Mouse (Mus musculus) intestine, postnatal 0 days (tissue): ENCODE results near the gene Gdpd5. TPM values are rescaled to one million over a fixed set of nuclear protein-coding genes. Genes with fewer than 3 reads are reported as not detected.

Experiments
- ATAC-seq: fragments of 200-750 bp; cut with Nextera tagmentation; 2 replicates; pipeline ENCODE4 v1.8.0; 2017; ENCODE audit warnings: mild to moderate bottlenecking, moderate TSS enrichment, moderate library complexity
- H3K27ac ChIP-seq: fragments of 300-500 bp; sonication (generic); 2 replicates; pipeline ENCODE4 v1.5.1; 2014; ENCODE audit warnings: mild to moderate bottlenecking, low read depth, low read length, moderate library complexity
- H3K27me3 ChIP-seq: fragments of 300-500 bp; sonication (generic); replicated peaks from 2 replicates; pipeline ENCODE4 v1.6.1; 2014; ENCODE audit warnings: low read length, mixed read lengths; ENCODE audit not compliant: control insufficient read depth, insufficient read depth
- H3K36me3 ChIP-seq: fragments of 300-500 bp; sonication (generic); 2 replicates; pipeline ENCODE4 v1.6.1; 2014; ENCODE audit warnings: mild to moderate bottlenecking, moderate library complexity; ENCODE audit not compliant: control insufficient read depth, insufficient read depth
- H3K4me1 ChIP-seq: fragments of 300-500 bp; sonication (generic); replicated peaks from 2 replicates; pipeline ENCODE4 v1.6.1; 2014; ENCODE audit warnings: antibody characterized with exemption, low read length, mixed read lengths; ENCODE audit not compliant: control insufficient read depth, insufficient read depth
- H3K4me2 ChIP-seq: fragments of 300-500 bp; sonication (generic); replicated peaks from 2 replicates; pipeline ENCODE4 v1.6.1; 2014; ENCODE audit warnings: low read depth, mild to moderate bottlenecking, moderate library complexity
- H3K4me3 ChIP-seq: fragments of 300-500 bp; sonication (generic); 2 replicates; pipeline ENCODE4 v1.5.1; 2014; ENCODE audit warnings: low read depth, low read length
- H3K9ac ChIP-seq: fragments of 300-500 bp; sonication (generic); 2 replicates; pipeline ENCODE4 v1.6.1; 2014; ENCODE audit warnings: mild to moderate bottlenecking, low read depth, low read length
- H3K9me3 ChIP-seq: fragments of 300-500 bp; sonication (generic); 2 replicates; pipeline ENCODE4 v1.6.1; 2016; ENCODE audit warnings: mixed run types; ENCODE audit not compliant: control insufficient read depth
- CTCF ChIP-seq: sonication (generic); IDR thresholded peaks from 2 replicates; pipeline ENCODE4 v1.5.1; 2016; ENCODE audit warnings: low read depth, mild to moderate bottlenecking, control low read depth, antibody characterized with exemption, moderate library complexity
- WGBS: fragments of 180-500 bp; shearing (Covaris S2); extraction: QIAGEN DNeasy Blood & Tissue Kit; methylation state at CpG from one replicate; pipeline ENCODE4 v1.1.7; 2014; 5-methylcytosine and 5-hydroxymethylcytosine counted together
- polyA plus RNA-seq: library from polyadenylated mRNA; unstranded; fragments of >200 nt; fragmentation: Nextera tagmentation; extraction: Ambion mirVana; gene quantifications from 2 replicates; pipeline ENCODE4 v1.2.1, GENCODE M21; 2015

The Gdpd5 gene
- polyA plus RNA-seq, 1 experiment from 2014 or later = 15.7 TPM

DNA sequence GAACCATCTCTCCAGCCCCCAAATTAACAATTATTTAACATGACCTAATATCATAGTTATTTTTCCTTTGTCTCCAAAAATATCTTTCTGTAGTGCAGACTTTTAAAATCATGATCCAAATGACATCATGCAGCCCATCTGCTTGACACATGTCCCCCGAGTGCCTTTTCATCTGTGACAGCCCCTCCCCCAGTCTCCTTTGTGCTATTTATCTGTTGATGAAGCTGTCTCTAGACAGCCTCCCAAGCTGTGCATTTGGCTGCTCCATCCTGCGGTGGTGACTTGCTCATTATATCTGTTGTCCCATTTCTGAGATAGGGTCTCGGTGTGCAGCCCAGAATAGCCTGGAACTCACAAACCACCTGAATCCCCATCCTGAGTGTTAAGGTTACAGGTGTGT, 68.5 kb downstream of the Gdpd5 start:
- no peak for TF ChIP-seq CTCF

GRCm38 (mm10) chr7:99450703-99451102, 69.5 kb downstream of the Gdpd5 start:
- TF ChIP-seq CTCF = peak; percentile 96
- no peak overlapping the region for H3K27ac ChIP-seq
- peak; percentile 35; the same call in 1 of the 2 replicates for ATAC-seq
- peaks cover 12% of the 10 kb centered on the region; the same call in 1 of the 2 replicates for H3K36me3 ChIP-seq
- no peaks in the 10 kb centered on the region for H3K4me1 ChIP-seq
- H3K27me3 ChIP-seq = no peaks in the 10 kb centered on the region
- 2% methylated on average over 3 of the region's 3 CpGs for WGBS
- no peak overlapping the region for H3K4me3 ChIP-seq
- no peak overlapping the region for H3K4me2 ChIP-seq
- no peak overlapping the region for H3K9ac ChIP-seq
- no peaks in the 10 kb centered on the region for H3K9me3 ChIP-seq

More for the DNA sequence above, 68.5 kb downstream of the Gdpd5 start:
- H3K27ac ChIP-seq = no peak overlapping the region
- ATAC-seq = no peak
- H3K4me2 ChIP-seq = no peak overlapping the region
- no peaks in the 10 kb centered on the region for H3K4me1 ChIP-seq
- 76% methylated on average over 3 of the region's 3 CpGs for WGBS
- peaks cover 9% of the 10 kb centered on the region for H3K36me3 ChIP-seq
- no peaks in the 10 kb centered on the region for H3K27me3 ChIP-seq
- no peak overlapping the region for H3K4me3 ChIP-seq
- no peaks in the 10 kb centered on the region for H3K9me3 ChIP-seq
- no peak overlapping the region for H3K9ac ChIP-seq

GRCm38 (mm10) chr7:99452859-99453258, 71.6 kb downstream of the Gdpd5 start:
- H3K36me3 ChIP-seq = peaks cover 23% of the 10 kb centered on the region; the same call in 1 of the 2 replicates
- no peaks in the 10 kb centered on the region for H3K4me1 ChIP-seq
- no peak overlapping the region for H3K9ac ChIP-seq
- ATAC-seq = no peak
- no peak for TF ChIP-seq CTCF
- H3K9me3 ChIP-seq = no peaks in the 10 kb centered on the region
- 84% methylated on average over 7 of the region's 7 CpGs for WGBS
- no peak overlapping the region for H3K4me3 ChIP-seq
- H3K4me2 ChIP-seq = no peak overlapping the region
- H3K27ac ChIP-seq = no peak overlapping the region
- H3K27me3 ChIP-seq = no peaks in the 10 kb centered on the region

DNA sequence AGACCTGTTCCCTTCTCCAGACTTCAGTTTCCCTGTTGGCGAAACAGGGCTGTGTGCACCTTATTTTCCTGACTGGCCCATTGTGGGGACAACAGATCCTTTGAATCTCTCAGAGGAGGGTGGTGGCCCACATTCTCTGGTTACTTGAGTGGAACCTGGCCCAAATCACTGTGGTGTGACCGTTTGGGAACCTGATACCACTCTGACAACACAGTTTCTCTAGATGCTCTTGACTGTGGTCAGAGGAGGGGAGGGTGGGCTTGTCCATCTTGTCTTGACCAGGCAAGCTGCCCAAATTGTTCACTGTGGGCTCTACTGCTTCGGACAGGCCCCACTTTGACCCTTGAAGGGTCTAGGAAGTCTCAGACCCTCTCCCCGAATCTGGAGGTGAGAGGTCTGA, 72.8 kb downstream of the Gdpd5 start:
- Histone ChIP-seq H3K9ac (no peak overlapping the region), H3K27ac (no peak overlapping the region), H3K4me2 (no peak overlapping the region), H3K36me3 (peaks cover 34% of the 10 kb centered on the region; the same call in 1 of the 2 replicates), H3K4me1 (no peaks in the 10 kb centered on the region), H3K4me3 (no peak overlapping the region), H3K9me3 (no peaks in the 10 kb centered on the region), H3K27me3 (no peaks in the 10 kb centered on the region)
- ATAC-seq = no peak
- TF ChIP-seq CTCF = no peak
- 73% methylated on average over 4 of the region's 4 CpGs for WGBS

- no peak for ATAC-seq
- H3K9me3 ChIP-seq = no peaks in the 10 kb centered on the region
- peaks cover 46% of the 10 kb centered on the region; the same call in 1 of the 2 replicates for H3K36me3 ChIP-seq
- no peaks in the 10 kb centered on the region for H3K27me3 ChIP-seq
- no peak overlapping the region for H3K27ac ChIP-seq
- no peak overlapping the region for H3K4me2 ChIP-seq
- TF ChIP-seq CTCF = no peak
- no peak overlapping the region for H3K9ac ChIP-seq
- 0 out of 2 replicates have a peak, but pooled peaks cover 4% of the 10 kb centered on the region for H3K4me1 ChIP-seq
- H3K4me3 ChIP-seq = no peak overlapping the region
- 87% methylated on average over 8 of the region's 8 CpGs for WGBS
These were observed 77.6 kb downstream of the Gdpd5 start for GRCm38 (mm10) chr7:99458849-99459248.

DNA sequence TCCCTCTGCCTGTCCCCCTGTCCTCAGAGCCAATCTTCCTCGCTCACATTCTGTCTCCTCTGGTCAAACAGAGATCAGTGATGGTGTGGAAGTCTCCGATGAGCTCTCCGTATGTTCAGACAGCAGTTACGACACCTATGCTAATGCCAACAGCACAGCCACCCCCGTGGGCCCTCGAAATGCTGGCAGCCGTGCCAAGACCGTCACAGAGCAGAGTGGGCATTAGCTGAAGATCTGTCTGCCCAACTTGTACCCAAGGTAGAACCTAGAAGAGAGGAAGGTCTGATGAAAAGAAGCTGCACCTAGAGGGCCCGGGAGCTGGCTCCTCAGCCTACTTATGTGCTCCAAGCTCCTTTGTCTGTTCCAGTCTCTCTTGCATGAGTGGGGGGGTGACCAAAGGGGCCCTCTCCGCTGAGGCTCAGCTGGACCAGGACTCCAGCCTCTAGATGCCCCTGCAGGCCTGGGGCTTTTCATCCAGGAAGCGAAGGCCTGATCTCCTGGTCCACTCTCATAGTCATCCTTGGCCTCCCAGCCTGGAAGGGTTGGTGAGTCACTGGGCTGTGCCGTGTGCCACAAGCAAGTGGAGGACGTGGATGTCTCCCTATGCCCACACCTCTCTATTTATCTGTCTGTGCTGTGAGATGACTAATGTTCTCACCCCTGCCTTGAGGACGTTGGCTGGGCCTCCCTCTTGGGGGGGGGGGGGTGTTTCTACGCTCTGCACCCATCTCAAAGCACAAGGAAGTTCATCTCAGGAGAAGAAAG, 78.9 kb downstream of the Gdpd5 start:
- H3K36me3 ChIP-seq = peaks cover 38% of the 10 kb centered on the region; the same call in 1 of the 2 replicates
- H3K27ac ChIP-seq = no peak overlapping the region
- no peaks in the 10 kb centered on the region for H3K27me3 ChIP-seq
- no peaks in the 10 kb centered on the region for H3K9me3 ChIP-seq
- H3K4me3 ChIP-seq = no peak overlapping the region
- H3K4me2 ChIP-seq = no peak overlapping the region
- TF ChIP-seq CTCF = no peak
- no peak overlapping the region for H3K9ac ChIP-seq
- 0 out of 2 replicates have a peak, but pooled peaks cover 4% of the 10 kb centered on the region for H3K4me1 ChIP-seq
- no peak for ATAC-seq
- 91% methylated on average over 15 of the region's 15 CpGs for WGBS
